Mouse (Mus musculus) limb, embryonic 13.5 days (tissue): ENCODE measurements at regions not wholly inside any gene's neighbourhood (a gene's known extent, or its start where the extent isn't known, plus 50 kb on each side); places are given as distances from the start of the nearest gene placed in this dataset.

ENCODE experiments used
- ATAC-seq: fragments of 200-750 bp; cut with Nextera tagmentation; 2 replicates; pipeline ENCODE4 v1.8.0; 2017; ENCODE audit warnings: low read depth, moderate number of reproducible peaks, moderate TSS enrichment; ENCODE audit not compliant: low FRiP score
- H3K27ac ChIP-seq: fragments of 300-500 bp; sonication (generic); 2 replicates; pipeline ENCODE4 v1.5.1; 2015; ENCODE audit warnings: inconsistent platforms, mild to moderate bottlenecking, moderate library complexity
- H3K27me3 ChIP-seq: fragments of 300-500 bp; sonication (generic); 2 replicates; pipeline ENCODE4 v1.6.1; 2015; ENCODE audit warnings: mild to moderate bottlenecking, inconsistent platforms
- H3K36me3 ChIP-seq: fragments of 300-500 bp; sonication (generic); 2 replicates; pipeline ENCODE4 v1.6.1; 2015; ENCODE audit warnings: inconsistent platforms, mild to moderate bottlenecking, moderate library complexity
- H3K4me1 ChIP-seq: fragments of 300-500 bp; sonication (generic); 2 replicates; pipeline ENCODE4 v1.6.1; 2015; ENCODE audit warnings: inconsistent platforms
- H3K4me2 ChIP-seq: fragments of 300-500 bp; sonication (generic); replicated peaks from 2 replicates; pipeline ENCODE4 v1.6.1; 2015; ENCODE audit warnings: inconsistent platforms, mild to moderate bottlenecking, moderate library complexity
- H3K4me3 ChIP-seq: fragments of 300-500 bp; sonication (generic); 2 replicates; pipeline ENCODE4 v1.5.1; 2015; ENCODE audit warnings: moderate library complexity, mild to moderate bottlenecking, inconsistent platforms
- H3K9ac ChIP-seq: fragments of 300-500 bp; sonication (generic); 2 replicates; pipeline ENCODE4 v1.6.1; 2015; ENCODE audit warnings: mild to moderate bottlenecking, inconsistent platforms
- H3K9me3 ChIP-seq: fragments of 300-500 bp; sonication (generic); 2 replicates; pipeline ENCODE4 v1.6.1; 2016; ENCODE audit warnings: inconsistent platforms
- WGBS: fragments of 180-500 bp; shearing (Covaris S2); methylation state at CpG from one replicate; pipeline ENCODE4 v1.1.7; 2015; 5-methylcytosine and 5-hydroxymethylcytosine counted together

DNA sequence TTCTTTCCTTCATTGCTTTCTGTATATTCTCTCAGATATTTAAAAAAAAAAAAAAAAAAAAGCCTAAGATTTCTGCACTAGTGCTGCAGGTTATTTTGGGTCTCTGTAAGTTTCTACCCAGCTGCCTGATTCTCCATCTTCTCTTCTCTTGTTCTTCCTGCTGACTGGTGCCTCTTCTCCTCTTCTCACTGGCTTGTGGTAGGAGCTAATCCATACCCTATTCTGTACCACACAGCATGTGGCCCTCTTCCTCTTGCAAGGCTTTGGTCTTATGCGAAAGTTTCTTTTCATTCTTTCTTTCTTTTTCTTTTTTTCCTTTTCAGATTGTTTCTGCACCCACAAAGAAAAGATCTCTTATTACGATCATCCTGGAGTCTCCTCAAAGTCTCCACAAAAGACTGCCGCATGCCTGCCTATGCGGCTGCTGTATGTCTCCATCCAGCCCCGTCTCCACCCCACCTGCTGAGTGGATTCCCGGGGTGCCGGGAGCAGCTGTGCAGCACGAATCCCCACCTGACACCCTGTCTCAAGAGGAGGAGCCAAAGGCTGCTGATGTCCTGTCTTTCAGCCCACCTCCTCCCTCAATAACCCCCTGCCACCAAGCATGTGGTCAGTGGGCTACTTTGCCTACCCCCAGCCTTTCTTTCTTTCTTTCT, 66.3 kb downstream of the Ythdf1 start:
- Histone ChIP-seq H3K36me3 (no peaks in the 10 kb centered on the region), H3K4me1 (no peaks in the 10 kb centered on the region), H3K4me2 (no peak overlapping the region), H3K9ac (no peak overlapping the region), H3K27ac (no peak overlapping the region), H3K4me3 (no peak overlapping the region), H3K27me3 (peaks cover 58% of the 10 kb centered on the region), H3K9me3 (no peaks in the 10 kb centered on the region)
- ATAC-seq: no peak
- 11% methylated on average over 8 of the region's 8 CpGs for WGBS

GRCm38 (mm10) chr2:180847497-180847896, 70.8 kb upstream of the Bhlhe23 start:
- no peak overlapping the region for H3K4me2 ChIP-seq
- WGBS: 70% methylated on average over 8 of the region's 8 CpGs
- no peak overlapping the region for H3K4me3 ChIP-seq
- no peaks in the 10 kb centered on the region for H3K4me1 ChIP-seq
- no peaks in the 10 kb centered on the region for H3K9me3 ChIP-seq
- peaks cover 5% of the 10 kb centered on the region; the same call in 1 of the 2 replicates for H3K27me3 ChIP-seq
- H3K27ac ChIP-seq: no peak overlapping the region
- no peak for ATAC-seq
- H3K36me3 ChIP-seq: no peaks in the 10 kb centered on the region
- no peak overlapping the region for H3K9ac ChIP-seq

- WGBS: 22% methylated on average over 5 of the region's 5 CpGs
Measured at GRCm38 (mm10) chr2:180845011-180845410, 68.3 kb upstream of the Bhlhe23 start.

GRCm38 (mm10) chr2:180843669-180844068, 67.0 kb upstream of the Bhlhe23 start:
- Histone ChIP-seq H3K9ac (no peak overlapping the region), H3K36me3 (no peaks in the 10 kb centered on the region), H3K27ac (no peak overlapping the region), H3K4me2 (no peak overlapping the region), H3K4me3 (no peak overlapping the region), H3K9me3 (no peaks in the 10 kb centered on the region), H3K27me3 (0 out of 2 replicates have a peak, but pooled peaks cover 2% of the 10 kb centered on the region), H3K4me1 (no peaks in the 10 kb centered on the region)
- ATAC-seq: no peak
- 77% methylated on average over 2 of the region's 2 CpGs for WGBS

More at GRCm38 (mm10) chr2:180845011-180845410, 68.3 kb upstream of the Bhlhe23 start:
- Histone ChIP-seq H3K27me3 (0 out of 2 replicates have a peak, but pooled peaks cover 3% of the 10 kb centered on the region), H3K4me2 (no peak overlapping the region), H3K4me1 (no peaks in the 10 kb centered on the region), H3K9me3 (no peaks in the 10 kb centered on the region), H3K9ac (no peak overlapping the region), H3K4me3 (no peak overlapping the region), H3K27ac (no peak overlapping the region), H3K36me3 (no peaks in the 10 kb centered on the region)
- no peak for ATAC-seq

- H3K4me2 ChIP-seq: no peak overlapping the region
- H3K27me3 ChIP-seq: no peaks in the 10 kb centered on the region
- H3K4me1 ChIP-seq: no peaks in the 10 kb centered on the region
- no peak for ATAC-seq
- no peaks in the 10 kb centered on the region for H3K36me3 ChIP-seq
- WGBS: 66% methylated on average over 4 of the region's 4 CpGs
- no peak overlapping the region for H3K27ac ChIP-seq
- no peak overlapping the region for H3K9ac ChIP-seq
- H3K9me3 ChIP-seq: no peaks in the 10 kb centered on the region
- H3K4me3 ChIP-seq: no peak overlapping the region
Measured at GRCm38 (mm10) chr2:180839126-180839525, 62.4 kb upstream of the Bhlhe23 start.

DNA sequence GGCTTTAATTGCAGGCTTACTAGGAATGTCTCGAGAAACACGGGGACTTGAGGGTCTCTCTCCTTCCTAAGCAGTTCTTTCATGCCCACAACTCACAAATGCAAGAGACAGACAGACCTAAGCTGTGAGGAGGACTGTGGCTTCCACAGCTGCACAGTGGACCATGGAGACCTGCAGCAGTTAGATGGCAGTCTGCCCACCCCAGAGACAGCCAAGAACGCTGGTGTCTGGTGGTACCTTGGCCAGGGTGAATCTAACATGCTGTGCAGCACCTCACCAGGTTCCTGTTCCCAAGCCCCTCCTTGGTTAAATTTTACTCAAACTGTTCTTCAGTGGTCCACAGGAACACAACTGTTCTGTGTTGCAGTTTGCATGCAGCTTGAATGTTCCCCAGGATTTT, 61.3 kb upstream of the Bhlhe23 start:
- 56% methylated on average over 3 of the region's 3 CpGs for WGBS
- ATAC-seq: no peak
- Histone ChIP-seq H3K27me3 (no peaks in the 10 kb centered on the region), H3K9ac (no peak overlapping the region), H3K9me3 (no peaks in the 10 kb centered on the region), H3K4me1 (no peaks in the 10 kb centered on the region), H3K4me2 (no peak overlapping the region), H3K4me3 (no peak overlapping the region), H3K27ac (no peak overlapping the region), H3K36me3 (no peaks in the 10 kb centered on the region)

DNA sequence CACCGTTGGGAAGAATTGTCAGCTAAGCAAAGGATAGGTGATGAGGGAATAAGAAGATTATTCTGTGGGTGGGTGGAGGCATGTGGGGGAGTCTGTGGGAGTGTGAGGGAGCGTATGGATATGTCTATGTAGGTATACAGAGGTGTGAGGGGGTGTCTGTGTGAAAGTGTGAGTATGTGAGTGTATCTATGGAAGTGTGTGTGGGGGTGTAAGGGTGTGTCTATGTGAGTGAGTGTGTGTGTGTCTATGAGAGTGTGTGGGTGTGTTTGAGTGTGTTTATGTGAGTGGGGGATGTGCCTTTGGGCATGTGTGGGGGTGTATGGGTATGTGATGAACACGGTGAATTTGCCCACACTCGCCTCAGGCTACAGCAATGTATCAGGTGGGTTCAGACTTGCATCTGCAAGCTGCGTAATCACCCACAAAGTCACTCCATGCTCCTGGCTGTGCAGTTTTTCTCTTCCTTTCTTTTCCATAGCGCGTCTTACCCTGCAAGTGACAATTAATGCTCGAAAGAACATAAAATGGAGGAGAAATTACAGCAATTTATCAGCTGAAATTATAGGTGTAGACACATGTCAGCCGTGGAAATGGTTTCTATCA, 60.7 kb upstream of the Bhlhe23 start:
- WGBS: 70% methylated on average over 9 of the region's 9 CpGs
- Histone ChIP-seq H3K4me3 (no peak overlapping the region), H3K36me3 (no peaks in the 10 kb centered on the region), H3K9ac (no peak overlapping the region), H3K27me3 (no peaks in the 10 kb centered on the region), H3K27ac (no peak overlapping the region), H3K9me3 (no peaks in the 10 kb centered on the region), H3K4me2 (no peak overlapping the region), H3K4me1 (no peaks in the 10 kb centered on the region)
- no peak for ATAC-seq

DNA sequence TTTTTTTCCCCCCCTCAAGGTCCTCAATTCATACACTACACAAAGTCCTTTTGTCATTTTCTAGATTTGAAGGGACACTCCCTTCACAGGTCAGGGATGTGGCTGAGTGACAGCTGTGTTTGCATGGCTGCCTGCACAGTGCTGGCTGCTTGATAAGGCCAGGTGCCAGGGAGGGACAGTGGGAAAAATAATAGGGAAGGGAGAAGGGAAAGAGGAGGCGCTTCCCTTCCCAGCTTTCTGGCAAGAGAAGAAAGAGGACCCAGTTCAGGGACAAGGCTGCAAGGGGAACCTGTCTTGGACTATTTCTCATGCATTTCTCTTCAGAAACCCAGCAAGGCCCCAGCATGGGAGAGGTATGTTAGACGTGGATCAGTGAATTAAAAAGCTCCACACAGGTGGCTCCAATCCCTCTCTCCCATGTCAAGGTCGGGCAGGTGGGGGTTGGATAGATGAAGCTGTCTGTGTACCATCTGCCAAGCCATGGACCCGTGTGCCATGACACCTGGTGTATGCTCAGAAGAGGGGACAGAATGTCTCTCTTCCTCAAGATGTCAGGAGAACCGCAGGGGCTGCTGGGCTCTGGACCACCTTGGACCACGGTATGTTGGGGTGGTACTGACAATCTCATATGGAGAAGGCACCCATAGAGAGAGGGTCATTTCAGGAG, 59.4 kb upstream of the Bhlhe23 start:
- H3K9ac ChIP-seq: no peak overlapping the region
- 0 out of 2 replicates have a peak, but pooled peaks cover 2% of the 10 kb centered on the region for H3K27me3 ChIP-seq
- no peaks in the 10 kb centered on the region for H3K36me3 ChIP-seq
- ATAC-seq: no peak
- H3K4me2 ChIP-seq: no peak overlapping the region
- no peak overlapping the region for H3K27ac ChIP-seq
- no peak overlapping the region for H3K4me3 ChIP-seq
- H3K4me1 ChIP-seq: no peaks in the 10 kb centered on the region
- 68% methylated on average over 6 of the region's 6 CpGs for WGBS
- no peaks in the 10 kb centered on the region for H3K9me3 ChIP-seq

- WGBS: 81% methylated on average over 7 of the region's 7 CpGs
- Histone ChIP-seq H3K4me1 (no peaks in the 10 kb centered on the region), H3K27ac (no peak overlapping the region), H3K9me3 (no peaks in the 10 kb centered on the region), H3K36me3 (no peaks in the 10 kb centered on the region), H3K27me3 (0 out of 2 replicates have a peak, but pooled peaks cover 7% of the 10 kb centered on the region), H3K9ac (no peak overlapping the region), H3K4me3 (no peak overlapping the region), H3K4me2 (no peak overlapping the region)
- ATAC-seq: no peak
Measured at GRCm38 (mm10) chr2:180832711-180833110, 56.0 kb upstream of the Bhlhe23 start.

DNA sequence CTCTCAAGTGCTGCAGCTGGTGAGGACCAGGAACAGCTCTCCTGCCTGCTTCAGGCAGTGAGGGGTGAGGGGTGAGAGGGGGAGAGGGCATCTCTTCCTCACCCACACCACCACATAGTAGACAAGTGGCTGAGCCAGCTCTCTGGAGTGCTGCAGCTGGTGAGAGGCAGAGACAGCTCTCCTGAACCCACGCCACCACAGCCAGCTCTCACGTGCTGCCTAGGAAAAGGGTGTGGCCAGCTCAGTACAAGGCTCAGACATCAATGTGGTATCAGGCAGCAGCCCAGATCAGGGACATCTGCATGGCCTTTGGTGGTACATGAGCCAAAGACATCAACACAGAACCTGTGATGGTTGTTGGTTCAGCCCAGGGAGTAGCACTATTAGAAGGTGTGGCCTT, 53.9 kb upstream of the Bhlhe23 start:
- Histone ChIP-seq H3K4me2 (no peak overlapping the region), H3K9ac (no peak overlapping the region), H3K36me3 (no peaks in the 10 kb centered on the region), H3K4me1 (no peaks in the 10 kb centered on the region), H3K27ac (no peak overlapping the region), H3K9me3 (no peaks in the 10 kb centered on the region), H3K27me3 (0 out of 2 replicates have a peak, but pooled peaks cover 8% of the 10 kb centered on the region), H3K4me3 (no peak overlapping the region)
- no peak for ATAC-seq
- 74% methylated on average over 2 of the region's 2 CpGs for WGBS

DNA sequence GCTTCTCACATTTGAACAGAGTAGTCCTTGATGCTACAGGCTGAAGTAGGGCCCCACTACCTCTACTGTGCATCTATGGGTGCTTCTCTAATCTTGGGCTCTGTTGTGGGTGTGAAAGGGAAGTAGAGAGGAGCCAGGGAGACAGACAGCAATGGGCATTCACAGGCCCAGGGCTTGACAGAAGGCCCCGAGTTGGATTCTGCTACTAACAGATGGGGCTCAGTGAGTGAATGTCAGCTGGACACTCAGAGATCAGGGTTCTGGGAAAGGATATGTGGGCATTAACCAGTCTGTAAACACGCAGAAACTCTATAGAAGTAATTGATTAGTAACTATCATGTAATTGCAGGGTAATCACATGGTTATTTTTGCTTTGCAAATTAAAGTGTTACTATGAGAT, 51.4 kb upstream of the Bhlhe23 start:
- Histone ChIP-seq H3K27me3 (peaks cover 22% of the 10 kb centered on the region; the same call in 1 of the 2 replicates), H3K4me1 (no peaks in the 10 kb centered on the region), H3K27ac (no peak overlapping the region), H3K4me3 (no peak overlapping the region), H3K9me3 (no peaks in the 10 kb centered on the region), H3K4me2 (no peak overlapping the region), H3K36me3 (no peaks in the 10 kb centered on the region), H3K9ac (no peak overlapping the region)
- 80% methylated on average over 2 of the region's 2 CpGs for WGBS
- ATAC-seq: no peak

- Histone ChIP-seq H3K27ac (no peak overlapping the region), H3K9ac (no peak overlapping the region), H3K36me3 (no peaks in the 10 kb centered on the region), H3K4me1 (0 out of 2 replicates have a peak, but pooled peaks cover 2% of the 10 kb centered on the region), H3K9me3 (no peaks in the 10 kb centered on the region), H3K27me3 (peaks cover 22% of the 10 kb centered on the region; the same call in 1 of the 2 replicates), H3K4me2 (no peak overlapping the region), H3K4me3 (no peak overlapping the region)
- 89% methylated on average over 1 of the region's 1 CpGs for WGBS
- no peak for ATAC-seq
Measured at GRCm38 (mm10) chr2:180826742-180827141, 50.0 kb upstream of the Bhlhe23 start.
